Mouse (Mus musculus) liver, adult 2 months (tissue): Measurements from ENCODE around the gene Dgkq.

ENCODE experiments used
- CTCF ChIP-seq: fragments of 200-500 bp; IDR thresholded peaks from 2 replicates; pipeline ENCODE4 v1.5.1; 2011; ENCODE audit warnings: low read depth, low read length, control low read depth
- POLR2A ChIP-seq: fragments of 200-500 bp; IDR thresholded peaks from 2 replicates; pipeline ENCODE4 v1.6.1; 2011; ENCODE audit warnings: low read length, control low read depth; ENCODE audit not compliant: insufficient read depth; ENCODE audit errors: extremely low read depth

DNA sequence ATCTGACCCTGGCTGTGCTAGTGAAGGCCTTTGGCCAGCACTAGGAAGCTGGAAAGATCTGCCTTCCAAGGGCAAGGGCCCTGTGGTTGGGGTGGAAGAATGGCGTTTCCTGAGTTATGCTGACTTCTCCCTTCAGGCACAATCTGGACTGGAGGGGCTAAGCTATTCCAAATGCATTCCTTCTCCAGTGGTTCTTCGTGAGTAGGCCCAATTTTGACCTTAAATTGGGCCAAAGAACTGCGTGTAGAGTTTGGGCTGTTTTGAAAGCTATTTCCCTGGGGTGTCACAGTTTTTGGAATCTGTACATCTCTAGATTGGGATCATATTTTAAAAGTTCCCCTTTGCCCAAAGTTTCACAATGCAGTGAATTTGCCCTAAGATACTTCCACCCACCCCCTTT, 27.1 kb upstream of the Dgkq start:
- TF ChIP-seq POLR2A (no peak), CTCF (no peak)
